Mouse (Mus musculus) heart, embryonic 13.5 days (tissue): ENCODE data around the gene Sdhaf1. TPM values are rescaled to one million over a fixed set of nuclear protein-coding genes. Genes with fewer than 3 reads are reported as not detected.

Experiments
- ATAC-seq: fragments of 200-750 bp; cut with Nextera tagmentation; 2 replicates; pipeline ENCODE4 v1.8.0; 2017; ENCODE audit warnings: moderate TSS enrichment; ENCODE audit not compliant: insufficient number of reproducible peaks, low FRiP score, low TSS enrichment; ENCODE audit errors: extremely low read depth
- H3K27ac ChIP-seq: fragments of 300-500 bp; sonication (generic); replicated peaks from 2 replicates; pipeline ENCODE4 v1.5.1; 2015; ENCODE audit warnings: moderate library complexity, mild to moderate bottlenecking, inconsistent platforms
- H3K27me3 ChIP-seq: fragments of 300-500 bp; sonication (generic); replicated peaks from 2 replicates; pipeline ENCODE4 v1.6.1; 2015; ENCODE audit warnings: mild to moderate bottlenecking, inconsistent platforms
- H3K36me3 ChIP-seq: fragments of 300-500 bp; sonication (generic); 2 replicates; pipeline ENCODE4 v1.6.1; 2015; ENCODE audit warnings: mild to moderate bottlenecking, inconsistent platforms
- H3K4me1 ChIP-seq: fragments of 300-500 bp; sonication (generic); 2 replicates; pipeline ENCODE4 v1.6.1; 2015; ENCODE audit warnings: inconsistent platforms
- H3K4me2 ChIP-seq: fragments of 300-500 bp; sonication (generic); 2 replicates; pipeline ENCODE4 v1.6.1; 2015; ENCODE audit warnings: inconsistent platforms, mild to moderate bottlenecking, moderate library complexity
- H3K4me3 ChIP-seq: fragments of 300-500 bp; sonication (generic); 2 replicates; pipeline ENCODE4 v1.5.1; 2015; ENCODE audit warnings: moderate library complexity, mild to moderate bottlenecking, inconsistent platforms
- H3K9ac ChIP-seq: fragments of 300-500 bp; sonication (generic); 2 replicates; pipeline ENCODE4 v1.6.1; 2015; ENCODE audit warnings: inconsistent platforms, mild to moderate bottlenecking, moderate library complexity
- H3K9me3 ChIP-seq: fragments of 300-500 bp; sonication (generic); 2 replicates; pipeline ENCODE4 v1.6.1; 2016; ENCODE audit warnings: inconsistent platforms
- WGBS: fragments of 180-500 bp; shearing (Covaris S2); methylation state at CpG from one replicate; pipeline ENCODE4 v1.1.7; 2015; ENCODE audit warnings: mixed read lengths; 5-methylcytosine and 5-hydroxymethylcytosine counted together
- polyA plus RNA-seq: library from polyadenylated mRNA; unstranded; fragments of >200 nt; fragmentation: Nextera tagmentation; extraction: Ambion mirVana; gene quantifications from 2 replicates; pipeline ENCODE4 v1.2.1, GENCODE M21; 2015

The Sdhaf1 gene
- polyA plus RNA-seq, 1 experiment from 2014 or later: 14.6 TPM

DNA sequence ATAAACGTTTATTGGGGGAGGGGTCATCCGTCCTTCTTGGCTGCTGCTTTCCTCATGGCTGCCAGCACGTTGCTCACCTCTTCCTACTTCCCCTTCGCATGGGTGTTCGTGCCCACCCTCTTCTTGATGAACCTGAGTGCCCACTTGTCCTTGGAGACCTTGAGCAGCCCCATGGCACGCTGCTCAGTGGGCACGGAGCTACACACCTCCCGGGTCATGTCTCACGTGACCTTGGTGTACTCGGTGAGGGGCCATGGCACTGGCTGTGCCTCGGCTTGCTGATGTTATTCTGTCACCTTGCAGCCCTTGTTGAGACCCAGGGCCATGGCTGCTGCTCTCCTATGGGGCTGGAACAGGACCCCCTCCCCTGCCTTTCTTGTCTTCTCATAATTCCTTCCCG lies 13.6 kb downstream of the Sdhaf1 start:
- Histone ChIP-seq H3K4me3 (no peak overlapping the region), H3K27ac (no peak overlapping the region), H3K4me2 (no peak overlapping the region), H3K4me1 (peaks cover 29% of the 10 kb centered on the region), H3K9ac (no peak overlapping the region), H3K9me3 (no peaks in the 10 kb centered on the region), H3K27me3 (no peaks in the 10 kb centered on the region), H3K36me3 (peaks cover 38% of the 10 kb centered on the region)
- WGBS: 83% methylated on average over 12 of the region's 12 CpGs
- ATAC-seq: no peak

- ATAC-seq: no peak
- H3K27ac ChIP-seq: no peak overlapping the region
- H3K36me3 ChIP-seq: peaks cover 38% of the 10 kb centered on the region
- H3K27me3 ChIP-seq: no peaks in the 10 kb centered on the region
- 53% methylated on average over 15 of the region's 15 CpGs for WGBS
- H3K9me3 ChIP-seq: no peaks in the 10 kb centered on the region
- H3K4me2 ChIP-seq: peak overlapping the region; percentile 98
- peak overlapping the region; percentile 85 for H3K4me3 ChIP-seq
- peaks cover 23% of the 10 kb centered on the region for H3K4me1 ChIP-seq
- peak overlapping the region; percentile 90 for H3K9ac ChIP-seq
Observed at GRCm38 (mm10) chr7:30309395-30310129, 14.1 kb downstream of the Sdhaf1 start.

- 4% methylated on average over 27 of the region's 27 CpGs for WGBS
- H3K9ac ChIP-seq: peak within 1 kb of the TSS; percentile 90
- ATAC-seq: peak; percentile 99
- no peaks in the 10 kb centered on the region for H3K27me3 ChIP-seq
- peak within 1 kb of the TSS; percentile 98 for H3K4me2 ChIP-seq
- H3K36me3 ChIP-seq: peaks cover 45% of the 10 kb centered on the region
- H3K4me1 ChIP-seq: peaks cover 18% of the 10 kb centered on the region
- peak within 1 kb of the TSS; percentile 82 for H3K27ac ChIP-seq
- H3K4me3 ChIP-seq: peak within 1 kb of the TSS; percentile 85
- H3K9me3 ChIP-seq: no peaks in the 10 kb centered on the region
Observed at GRCm38 (mm10) chr7:30308076-30309005, 15.4 kb downstream of the Sdhaf1 start, which contains the start of gene Alkbh6. Gene Alkbh6, plus strand, starts transcription at chr7:30308717.

DNA sequence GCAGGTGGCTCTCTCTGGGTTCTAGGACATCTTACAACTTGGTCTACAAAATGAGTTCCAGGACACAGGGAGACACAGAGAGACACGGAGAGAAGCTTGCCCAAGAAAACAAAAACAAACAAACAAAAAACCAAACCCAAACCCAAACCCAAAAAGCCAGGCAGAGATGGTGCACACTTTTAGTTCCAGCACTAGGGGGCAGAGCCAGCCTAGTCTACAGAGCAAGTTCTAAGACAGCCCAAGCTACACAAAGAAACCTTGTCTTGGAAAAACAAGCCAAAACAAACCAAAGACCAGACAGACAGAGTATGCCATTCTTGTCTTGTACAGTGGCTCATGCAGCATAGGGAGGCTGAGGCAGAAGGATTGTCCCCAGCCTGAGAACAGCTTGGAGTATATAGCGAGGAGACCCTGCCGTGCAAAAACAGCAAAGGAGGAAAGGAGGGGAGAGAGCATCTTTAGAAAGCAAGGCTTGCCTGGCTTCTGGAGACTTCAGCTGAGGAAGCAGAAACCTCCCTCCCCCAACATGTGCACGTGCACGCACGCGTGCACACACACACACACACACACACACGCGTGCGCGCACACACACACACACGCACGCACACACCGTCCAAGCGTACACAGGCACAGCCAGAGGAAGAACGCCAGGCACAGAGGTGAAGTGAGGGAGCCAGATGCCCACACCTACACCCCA lies 17.5 kb downstream of the Sdhaf1 start:
- H3K4me3 ChIP-seq: no peak overlapping the region
- no peak overlapping the region for H3K9ac ChIP-seq
- no peaks in the 10 kb centered on the region for H3K27me3 ChIP-seq
- no peak overlapping the region for H3K4me2 ChIP-seq
- peaks cover 44% of the 10 kb centered on the region for H3K36me3 ChIP-seq
- no peaks in the 10 kb centered on the region for H3K9me3 ChIP-seq
- peaks cover 18% of the 10 kb centered on the region for H3K4me1 ChIP-seq
- 84% methylated on average over 16 of the region's 16 CpGs for WGBS
- no peak overlapping the region for H3K27ac ChIP-seq
- ATAC-seq: no peak

DNA sequence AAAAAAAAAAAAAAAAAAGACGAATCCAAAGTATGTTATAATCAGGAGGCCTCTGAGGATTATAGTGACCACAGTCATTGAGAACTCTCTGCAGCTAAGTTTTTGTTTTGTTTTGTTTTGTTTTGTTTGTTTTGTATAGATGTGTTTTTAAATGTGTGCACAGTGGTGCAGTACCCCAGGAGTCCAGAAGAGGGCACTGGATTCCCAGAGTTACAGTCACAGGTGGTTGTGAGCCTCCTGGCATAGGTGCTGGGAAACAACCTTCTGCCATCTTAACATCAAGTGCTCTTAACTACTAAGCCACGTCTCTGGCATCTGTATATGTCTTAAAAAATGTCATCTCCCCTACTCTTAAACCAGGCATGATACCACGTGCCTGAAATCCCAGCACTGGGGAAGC lies 22.8 kb downstream of the Sdhaf1 start:
- WGBS: 42% methylated on average over 3 of the region's 3 CpGs
- peaks cover 66% of the 10 kb centered on the region for H3K36me3 ChIP-seq

DNA sequence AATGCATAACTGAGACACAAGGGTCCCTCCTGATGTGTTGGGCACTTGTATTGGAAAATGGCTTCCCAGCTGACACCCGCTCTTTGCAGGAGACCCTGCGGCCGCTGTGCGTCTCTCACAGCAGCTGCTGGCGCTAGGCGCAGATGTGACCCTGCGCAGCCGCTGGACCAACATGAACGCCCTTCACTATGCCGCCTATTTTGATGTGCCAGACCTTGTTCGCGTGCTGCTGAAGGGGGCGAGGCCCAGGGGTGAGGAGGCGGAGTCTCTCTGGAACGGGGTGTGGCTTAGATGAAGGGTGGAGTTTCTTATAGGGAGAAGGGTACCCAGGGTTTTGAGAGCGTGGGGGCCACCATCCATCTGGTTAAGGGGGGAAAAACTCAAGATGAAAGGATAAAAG lies 26.4 kb downstream of the Sdhaf1 start:
- no peak overlapping the region for H3K27ac ChIP-seq
- peaks cover 45% of the 10 kb centered on the region for H3K36me3 ChIP-seq
- ATAC-seq: no peak
- H3K9me3 ChIP-seq: no peaks in the 10 kb centered on the region
- H3K4me1 ChIP-seq: peaks cover 14% of the 10 kb centered on the region
- no peak overlapping the region for H3K4me3 ChIP-seq
- no peak overlapping the region for H3K4me2 ChIP-seq
- WGBS: 70% methylated on average over 16 of the region's 16 CpGs
- H3K27me3 ChIP-seq: no peaks in the 10 kb centered on the region
- H3K9ac ChIP-seq: no peak overlapping the region

More for the DNA sequence above, 22.8 kb downstream of the Sdhaf1 start:
- H3K4me1 ChIP-seq: no peaks in the 10 kb centered on the region
- no peak overlapping the region for H3K4me3 ChIP-seq
- no peaks in the 10 kb centered on the region for H3K27me3 ChIP-seq
- no peaks in the 10 kb centered on the region for H3K9me3 ChIP-seq
- H3K4me2 ChIP-seq: no peak overlapping the region
- no peak overlapping the region for H3K27ac ChIP-seq
- no peak overlapping the region for H3K9ac ChIP-seq
- ATAC-seq: no peak

DNA sequence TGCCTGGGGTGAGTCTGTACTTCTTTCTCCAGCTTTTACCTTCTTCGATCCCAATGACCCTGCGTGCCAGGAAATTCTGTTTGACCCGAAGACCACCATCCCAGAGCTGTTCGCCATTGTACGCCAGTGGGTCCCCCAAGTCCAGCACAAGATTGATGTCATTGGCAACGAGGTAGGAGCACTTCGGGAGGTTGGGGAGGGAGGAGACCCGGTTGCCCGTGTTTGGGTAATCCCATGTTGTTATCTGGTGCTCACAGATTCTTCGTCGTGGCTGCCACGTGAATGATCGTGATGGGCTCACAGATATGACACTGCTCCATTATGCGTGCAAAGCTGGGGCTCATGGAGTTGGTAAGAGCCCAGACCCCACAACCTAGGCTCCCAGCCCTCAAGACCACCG lies 26.9 kb downstream of the Sdhaf1 start:
- no peak overlapping the region for H3K4me2 ChIP-seq
- H3K36me3 ChIP-seq: peaks cover 40% of the 10 kb centered on the region
- no peak for ATAC-seq
- peaks cover 19% of the 10 kb centered on the region for H3K4me1 ChIP-seq
- WGBS: 83% methylated on average over 15 of the region's 15 CpGs
- H3K27ac ChIP-seq: no peak overlapping the region
- H3K9me3 ChIP-seq: no peaks in the 10 kb centered on the region
- no peak overlapping the region for H3K9ac ChIP-seq
- H3K27me3 ChIP-seq: no peaks in the 10 kb centered on the region
- no peak overlapping the region for H3K4me3 ChIP-seq

DNA sequence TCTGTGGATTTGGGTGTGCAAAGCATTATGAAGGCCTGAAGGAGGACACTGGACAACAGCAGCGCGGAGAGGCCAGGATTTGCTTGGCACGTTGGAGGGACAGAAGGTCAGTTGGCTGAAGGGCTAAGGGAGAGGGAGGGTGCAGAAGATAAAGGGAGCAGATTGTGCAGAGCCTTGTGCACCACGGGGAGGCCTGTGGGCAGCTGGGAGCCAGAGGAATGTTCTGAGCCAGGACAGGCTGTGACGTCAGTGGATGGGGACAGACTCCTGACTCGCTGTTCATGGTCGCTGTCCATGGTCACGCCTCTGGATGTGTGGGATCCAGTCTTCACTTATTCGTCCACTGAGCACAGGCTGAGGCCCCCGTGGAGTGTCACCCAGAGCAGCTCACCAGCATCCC lies 28.6 kb downstream of the Sdhaf1 start:
- no peak overlapping the region for H3K4me2 ChIP-seq
- ATAC-seq: no peak
- peaks cover 38% of the 10 kb centered on the region for H3K36me3 ChIP-seq
- no peak overlapping the region for H3K27ac ChIP-seq
- H3K4me3 ChIP-seq: no peak overlapping the region
- no peaks in the 10 kb centered on the region for H3K27me3 ChIP-seq
- 0 out of 2 replicates have a peak overlapping the region, but pooled peaks have one; percentile 9 for H3K9ac ChIP-seq
- 37% methylated on average over 10 of the region's 10 CpGs for WGBS
- peaks cover 29% of the 10 kb centered on the region for H3K4me1 ChIP-seq
- H3K9me3 ChIP-seq: no peaks in the 10 kb centered on the region

DNA sequence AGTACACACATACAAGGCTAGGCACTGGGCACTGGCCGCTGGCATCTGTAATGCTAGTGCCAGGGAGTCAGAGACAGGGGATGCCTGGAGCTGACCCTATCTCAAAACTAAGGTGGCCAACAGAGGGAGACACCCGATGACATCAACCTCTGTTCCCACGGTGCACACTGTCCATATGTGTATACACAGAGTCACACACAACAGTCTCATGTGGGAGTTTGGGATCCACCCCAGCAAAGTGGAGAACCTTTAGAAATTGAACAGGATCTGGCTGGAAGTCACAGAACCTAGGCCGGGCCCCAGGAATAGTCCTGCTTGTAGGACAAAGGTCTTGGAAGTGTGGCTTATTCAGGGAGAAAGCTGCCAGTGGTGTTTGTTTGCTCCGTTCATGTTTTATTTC lies 29.4 kb downstream of the Sdhaf1 start:
- H3K36me3 ChIP-seq: peaks cover 30% of the 10 kb centered on the region
- 74% methylated on average over 5 of the region's 5 CpGs for WGBS
- no peak overlapping the region for H3K4me3 ChIP-seq
- H3K27ac ChIP-seq: no peak overlapping the region
- H3K9ac ChIP-seq: no peak overlapping the region
- ATAC-seq: no peak
- H3K9me3 ChIP-seq: no peaks in the 10 kb centered on the region
- H3K27me3 ChIP-seq: no peaks in the 10 kb centered on the region
- peaks cover 29% of the 10 kb centered on the region for H3K4me1 ChIP-seq
- H3K4me2 ChIP-seq: no peak overlapping the region

GRCm38 (mm10) chr7:30293795-30294194 lies 29.9 kb downstream of the Sdhaf1 start:
- Histone ChIP-seq H3K4me2 (no peak overlapping the region), H3K27ac (no peak overlapping the region), H3K27me3 (0 out of 2 replicates have a peak, but pooled peaks cover 5% of the 10 kb centered on the region), H3K4me1 (peaks cover 29% of the 10 kb centered on the region), H3K9me3 (no peaks in the 10 kb centered on the region), H3K9ac (peak overlapping the region; percentile 14; the same call in 1 of the 2 replicates), H3K36me3 (peaks cover 25% of the 10 kb centered on the region), H3K4me3 (no peak overlapping the region)
- 53% methylated on average over 13 of the region's 13 CpGs for WGBS
- no peak for ATAC-seq
